Mouse (Mus musculus): Measurements from ENCODE around the gene Syk.
A peak's percentile ranks its signal among the peaks of the same experiment; 100 is the strongest.

The Syk gene

GRCm38 (mm10) chr13:52582878-52583661 lies at the start of gene Syk:
Gene Syk, plus strand, starts transcription at chr13:52583173.
- peak; percentile 12 for DNase-seq (ENCODE audit: low read depth)

- DNase-seq (ENCODE audit: low read depth) = no peak
Observed at GRCm38 (mm10) chr13:52533644-52534043, 49.3 kb upstream of the Syk start.

- peak; percentile 71 for DNase-seq (ENCODE audit: low read depth)
Observed at GRCm38 (mm10) chr13:52535542-52535941, 47.4 kb upstream of the Syk start.

- DNase-seq (ENCODE audit: low read depth) = peak; percentile 33
Observed at GRCm38 (mm10) chr13:52537754-52538587, 45.0 kb upstream of the Syk start.

- DNase-seq (ENCODE audit: low read depth) = peak; percentile 18
Observed at GRCm38 (mm10) chr13:52538588-52539116, 44.3 kb upstream of the Syk start.

- DNase-seq (ENCODE audit: low read depth) = no peak
Observed at GRCm38 (mm10) chr13:52539461-52539860, 43.5 kb upstream of the Syk start.

GRCm38 (mm10) chr13:52541385-52542035 lies 41.5 kb upstream of the Syk start:
- no peak for DNase-seq (ENCODE audit: low read depth)

GRCm38 (mm10) chr13:52542036-52542526 lies 40.9 kb upstream of the Syk start:
- no peak for DNase-seq (ENCODE audit: low read depth)

GRCm38 (mm10) chr13:52542636-52543035 lies 40.3 kb upstream of the Syk start:
- DNase-seq (ENCODE audit: low read depth) = no peak

GRCm38 (mm10) chr13:52546288-52546687 lies 36.7 kb upstream of the Syk start:
- DNase-seq (ENCODE audit: low read depth) = no peak

GRCm38 (mm10) chr13:52550690-52551193 lies 32.2 kb upstream of the Syk start:
- no peak for DNase-seq (ENCODE audit: low read depth)

- DNase-seq (ENCODE audit: low read depth) = no peak
Observed at GRCm38 (mm10) chr13:52551275-52551674, 31.7 kb upstream of the Syk start.

- DNase-seq (ENCODE audit: low read depth) = no peak
Observed at GRCm38 (mm10) chr13:52552822-52553477, 30.0 kb upstream of the Syk start.

- DNase-seq (ENCODE audit: low read depth) = no peak
Observed at GRCm38 (mm10) chr13:52554722-52555121, 28.3 kb upstream of the Syk start.

- no peak for DNase-seq (ENCODE audit: low read depth)
Observed at GRCm38 (mm10) chr13:52557421-52557820, 25.6 kb upstream of the Syk start.

GRCm38 (mm10) chr13:52561367-52562165 lies 21.4 kb upstream of the Syk start:
- DNase-seq (ENCODE audit: low read depth) = no peak

- no peak for DNase-seq (ENCODE audit: low read depth)
Observed at GRCm38 (mm10) chr13:52562166-52562571, 20.8 kb upstream of the Syk start.

GRCm38 (mm10) chr13:52565103-52565739 lies 17.8 kb upstream of the Syk start:
- DNase-seq (ENCODE audit: low read depth) = no peak

- DNase-seq (ENCODE audit: low read depth) = no peak
Observed at GRCm38 (mm10) chr13:52566188-52566760, 16.7 kb upstream of the Syk start.

GRCm38 (mm10) chr13:52566777-52567176 lies 16.2 kb upstream of the Syk start:
- no peak for DNase-seq (ENCODE audit: low read depth)
